Mouse (Mus musculus): ENCODE data around the gene Kcnh7. TPM values are rescaled to one million over a fixed set of nuclear protein-coding genes. Genes with fewer than 3 reads are reported as not detected.

The Kcnh7 gene
- polyA plus RNA-seq, 1 experiment = not detected

- Histone ChIP-seq H3K36me3 (ENCODE audit: control insufficient read depth, insufficient read depth) (no peaks in the 10 kb centered on the region), H3ac (ENCODE audit: control insufficient read depth, insufficient read length, low read depth) (no peak overlapping the region), H3K79me2 (ENCODE audit: control insufficient read depth, insufficient read depth) (no peaks in the 10 kb centered on the region), H3K79me3 (ENCODE audit: low read depth) (no peaks in the 10 kb centered on the region), H3K27me3 (ENCODE audit: control insufficient read depth, insufficient read depth, insufficient read length) (no peaks in the 10 kb centered on the region), H3K4me3 (ENCODE audit: insufficient read depth, poor library complexity, severe bottlenecking) (no peak overlapping the region)
- TF ChIP-seq USF1 (IDR thresholded peaks at IDR 0.05; ENCODE audit: low read depth) = no peak
- TF ChIP-seq CEBPB (IDR thresholded peaks at IDR 0.05; ENCODE audit: low read depth) = no peak
- no peak for TF ChIP-seq MAX (IDR thresholded peaks at IDR 0.05)
- TF ChIP-seq CTCF (IDR thresholded peaks at IDR 0.05; ENCODE audit: control insufficient read depth, insufficient read depth, insufficient read length) = no peak
- TF ChIP-seq MYOG (IDR thresholded peaks at IDR 0.05; ENCODE audit: control insufficient read depth, extremely low read depth, insufficient read length) = no peak
- no peak for TF ChIP-seq FOSL1 (IDR thresholded peaks at IDR 0.05; ENCODE audit: insufficient read depth, low read length, poor library complexity, severe bottlenecking)
- TF ChIP-seq MYOD1 (IDR thresholded peaks at IDR 0.05; ENCODE audit: control insufficient read depth, insufficient read length, low read depth) = no peak
Measured at GRCm38 (mm10) chr2:62743098-62743497, 441.0 kb downstream of the Kcnh7 start.

- no peaks in the 10 kb centered on the region for H3K27me3 ChIP-seq (ENCODE audit: control insufficient read depth, insufficient read depth, insufficient read length)
- TF ChIP-seq MYOG (IDR thresholded peaks at IDR 0.05; ENCODE audit: control insufficient read depth, extremely low read depth, insufficient read length) (no peak), USF1 (IDR thresholded peaks at IDR 0.05; ENCODE audit: low read depth) (no peak), FOSL1 (IDR thresholded peaks at IDR 0.05; ENCODE audit: insufficient read depth, low read length, poor library complexity, severe bottlenecking) (no peak), MYOD1 (IDR thresholded peaks at IDR 0.05; ENCODE audit: control insufficient read depth, insufficient read length, low read depth) (no peak), MAX (IDR thresholded peaks at IDR 0.05) (no peak), CTCF (IDR thresholded peaks at IDR 0.05; ENCODE audit: control insufficient read depth, insufficient read depth, insufficient read length) (no peak), CEBPB (IDR thresholded peaks at IDR 0.05; ENCODE audit: low read depth) (no peak)
- no peaks in the 10 kb centered on the region for H3K79me3 ChIP-seq (ENCODE audit: low read depth)
- H3K4me3 ChIP-seq (ENCODE audit: insufficient read depth, poor library complexity, severe bottlenecking) = no peak overlapping the region
- H3K79me2 ChIP-seq (ENCODE audit: control insufficient read depth, insufficient read depth) = no peaks in the 10 kb centered on the region
- no peak overlapping the region for H3ac ChIP-seq (ENCODE audit: control insufficient read depth, insufficient read length, low read depth)
- no peaks in the 10 kb centered on the region for H3K36me3 ChIP-seq (ENCODE audit: control insufficient read depth, insufficient read depth)
Measured at GRCm38 (mm10) chr2:62730671-62731070, 453.4 kb downstream of the Kcnh7 start.

GRCm38 (mm10) chr2:62727732-62728131 is 456.4 kb downstream of the Kcnh7 start:
- no peaks in the 10 kb centered on the region for H3K36me3 ChIP-seq (ENCODE audit: control insufficient read depth, insufficient read depth)
- H3K27me3 ChIP-seq (ENCODE audit: control insufficient read depth, insufficient read depth, insufficient read length) = no peaks in the 10 kb centered on the region
- TF ChIP-seq USF1 (IDR thresholded peaks at IDR 0.05; ENCODE audit: low read depth) (no peak), MYOG (IDR thresholded peaks at IDR 0.05; ENCODE audit: control insufficient read depth, extremely low read depth, insufficient read length) (no peak), CEBPB (IDR thresholded peaks at IDR 0.05; ENCODE audit: low read depth) (no peak), MAX (IDR thresholded peaks at IDR 0.05) (no peak), MYOD1 (IDR thresholded peaks at IDR 0.05; ENCODE audit: control insufficient read depth, insufficient read length, low read depth) (no peak), CTCF (IDR thresholded peaks at IDR 0.05; ENCODE audit: control insufficient read depth, insufficient read depth, insufficient read length) (no peak), FOSL1 (IDR thresholded peaks at IDR 0.05; ENCODE audit: insufficient read depth, low read length, poor library complexity, severe bottlenecking) (no peak)
- no peak overlapping the region for H3K4me3 ChIP-seq (ENCODE audit: insufficient read depth, poor library complexity, severe bottlenecking)
- H3K79me3 ChIP-seq (ENCODE audit: low read depth) = no peaks in the 10 kb centered on the region
- H3K79me2 ChIP-seq (ENCODE audit: control insufficient read depth, insufficient read depth) = no peaks in the 10 kb centered on the region
- H3ac ChIP-seq (ENCODE audit: control insufficient read depth, insufficient read length, low read depth) = no peak overlapping the region

- no peak overlapping the region for H3K4me3 ChIP-seq (ENCODE audit: insufficient read depth, poor library complexity, severe bottlenecking)
- TF ChIP-seq USF1 (IDR thresholded peaks at IDR 0.05; ENCODE audit: low read depth) = no peak
- no peak for TF ChIP-seq MYOG (IDR thresholded peaks at IDR 0.05; ENCODE audit: control insufficient read depth, extremely low read depth, insufficient read length)
- no peak for TF ChIP-seq MAX (IDR thresholded peaks at IDR 0.05)
- TF ChIP-seq CEBPB (IDR thresholded peaks at IDR 0.05; ENCODE audit: low read depth) = no peak
- H3K79me3 ChIP-seq (ENCODE audit: low read depth) = no peaks in the 10 kb centered on the region
- no peaks in the 10 kb centered on the region for H3K36me3 ChIP-seq (ENCODE audit: control insufficient read depth, insufficient read depth)
- no peak overlapping the region for H3ac ChIP-seq (ENCODE audit: control insufficient read depth, insufficient read length, low read depth)
- no peaks in the 10 kb centered on the region for H3K79me2 ChIP-seq (ENCODE audit: control insufficient read depth, insufficient read depth)
- no peaks in the 10 kb centered on the region for H3K27me3 ChIP-seq (ENCODE audit: control insufficient read depth, insufficient read depth, insufficient read length)
Measured at GRCm38 (mm10) chr2:62725946-62726345, 458.1 kb downstream of the Kcnh7 start.

- Histone ChIP-seq H3K27me3 (ENCODE audit: control insufficient read depth, insufficient read depth, insufficient read length) (no peaks in the 10 kb centered on the region), H3K79me3 (ENCODE audit: low read depth) (no peaks in the 10 kb centered on the region), H3K79me2 (ENCODE audit: control insufficient read depth, insufficient read depth) (no peaks in the 10 kb centered on the region), H3ac (ENCODE audit: control insufficient read depth, insufficient read length, low read depth) (no peak overlapping the region), H3K4me3 (ENCODE audit: insufficient read depth, poor library complexity, severe bottlenecking) (no peak overlapping the region), H3K36me3 (ENCODE audit: control insufficient read depth, insufficient read depth) (no peaks in the 10 kb centered on the region)
- TF ChIP-seq MYOD1 (IDR thresholded peaks at IDR 0.05; ENCODE audit: control insufficient read depth, insufficient read length, low read depth) (no peak), CEBPB (IDR thresholded peaks at IDR 0.05; ENCODE audit: low read depth) (no peak), MAX (IDR thresholded peaks at IDR 0.05) (no peak), MYOG (IDR thresholded peaks at IDR 0.05; ENCODE audit: control insufficient read depth, extremely low read depth, insufficient read length) (no peak), USF1 (IDR thresholded peaks at IDR 0.05; ENCODE audit: low read depth) (no peak), CTCF (IDR thresholded peaks at IDR 0.05; ENCODE audit: control insufficient read depth, insufficient read depth, insufficient read length) (no peak), FOSL1 (IDR thresholded peaks at IDR 0.05; ENCODE audit: insufficient read depth, low read length, poor library complexity, severe bottlenecking) (no peak)
Measured at GRCm38 (mm10) chr2:62718411-62718810, 465.7 kb downstream of the Kcnh7 start.

GRCm38 (mm10) chr2:62717270-62717669 is 466.8 kb downstream of the Kcnh7 start:
- Histone ChIP-seq H3K79me2 (ENCODE audit: control insufficient read depth, insufficient read depth) (no peaks in the 10 kb centered on the region), H3K36me3 (ENCODE audit: control insufficient read depth, insufficient read depth) (no peaks in the 10 kb centered on the region), H3K79me3 (ENCODE audit: low read depth) (no peaks in the 10 kb centered on the region), H3K27me3 (ENCODE audit: control insufficient read depth, insufficient read depth, insufficient read length) (no peaks in the 10 kb centered on the region), H3ac (ENCODE audit: control insufficient read depth, insufficient read length, low read depth) (no peak overlapping the region), H3K4me3 (ENCODE audit: insufficient read depth, poor library complexity, severe bottlenecking) (no peak overlapping the region)
- TF ChIP-seq MYOD1 (IDR thresholded peaks at IDR 0.05; ENCODE audit: control insufficient read depth, insufficient read length, low read depth) = no peak
- no peak for TF ChIP-seq MYOG (IDR thresholded peaks at IDR 0.05; ENCODE audit: control insufficient read depth, extremely low read depth, insufficient read length)
- TF ChIP-seq MAX (IDR thresholded peaks at IDR 0.05) = no peak
- TF ChIP-seq USF1 (IDR thresholded peaks at IDR 0.05; ENCODE audit: low read depth) = no peak
- TF ChIP-seq CTCF (IDR thresholded peaks at IDR 0.05; ENCODE audit: control insufficient read depth, insufficient read depth, insufficient read length) = no peak
- no peak for TF ChIP-seq CEBPB (IDR thresholded peaks at IDR 0.05; ENCODE audit: low read depth)

Data from C2C12 (cell line).